Mouse (Mus musculus): ENCODE measurements around the gene Tacr1. TPM values are rescaled to one million over a fixed set of nuclear protein-coding genes. Genes with fewer than 3 reads are reported as not detected.

The Tacr1 gene
- polyA plus RNA-seq, 1 experiment from 2014 or later: 4.8 TPM

GRCm38 (mm10) chr6:82494481-82494880 is 92.3 kb downstream of the Tacr1 start:
- H3K9ac ChIP-seq (replicated peaks; ENCODE audit: low read depth, low read length): no peak overlapping the region
- no peak overlapping the region for H3K27ac ChIP-seq (ENCODE audit: low read length)
- no peaks in the 10 kb centered on the region for H3K9me3 ChIP-seq (ENCODE audit: control insufficient read depth, low read depth, low read length)
- no peaks in the 10 kb centered on the region for H3K4me1 ChIP-seq (ENCODE audit: control insufficient read depth, insufficient read depth, low read length)
- H3K27me3 ChIP-seq (ENCODE audit: control insufficient read depth, insufficient read depth, low read length): no peaks in the 10 kb centered on the region
- H3K36me3 ChIP-seq (ENCODE audit: control insufficient read depth, insufficient read depth, low read length): no peaks in the 10 kb centered on the region
- WGBS: 45% methylated on average over 6 of the region's 6 CpGs
- no peak overlapping the region for H3K4me3 ChIP-seq (ENCODE audit: low read depth, low read length)
- ATAC-seq (ENCODE audit: insufficient number of reproducible peaks, insufficient read depth, low FRiP score, low read depth): no peak
- no peak overlapping the region for H3K4me2 ChIP-seq (replicated peaks; ENCODE audit: low read depth, low read length)

- WGBS: 46% methylated on average over 7 of the region's 7 CpGs
- no peak overlapping the region for H3K27ac ChIP-seq (ENCODE audit: low read length)
- no peak overlapping the region for H3K9ac ChIP-seq (replicated peaks; ENCODE audit: low read depth, low read length)
- H3K36me3 ChIP-seq (ENCODE audit: control insufficient read depth, insufficient read depth, low read length): no peaks in the 10 kb centered on the region
- no peaks in the 10 kb centered on the region for H3K27me3 ChIP-seq (ENCODE audit: control insufficient read depth, insufficient read depth, low read length)
- H3K9me3 ChIP-seq (ENCODE audit: control insufficient read depth, low read depth, low read length): no peaks in the 10 kb centered on the region
- H3K4me1 ChIP-seq (ENCODE audit: control insufficient read depth, insufficient read depth, low read length): no peaks in the 10 kb centered on the region
- no peak for ATAC-seq (ENCODE audit: insufficient number of reproducible peaks, insufficient read depth, low FRiP score, low read depth)
- no peak overlapping the region for H3K4me2 ChIP-seq (replicated peaks; ENCODE audit: low read depth, low read length)
- no peak overlapping the region for H3K4me3 ChIP-seq (ENCODE audit: low read depth, low read length)
Measured at GRCm38 (mm10) chr6:82510843-82511416, 108.8 kb downstream of the Tacr1 start.

- Histone ChIP-seq H3K27ac (ENCODE audit: low read length) (no peak overlapping the region), H3K4me2 (replicated peaks; ENCODE audit: low read depth, low read length) (no peak overlapping the region), H3K4me3 (ENCODE audit: low read depth, low read length) (no peak overlapping the region), H3K27me3 (ENCODE audit: control insufficient read depth, insufficient read depth, low read length) (no peaks in the 10 kb centered on the region), H3K9ac (replicated peaks; ENCODE audit: low read depth, low read length) (no peak overlapping the region), H3K9me3 (ENCODE audit: control insufficient read depth, low read depth, low read length) (no peaks in the 10 kb centered on the region), H3K36me3 (ENCODE audit: control insufficient read depth, insufficient read depth, low read length) (no peaks in the 10 kb centered on the region), H3K4me1 (ENCODE audit: control insufficient read depth, insufficient read depth, low read length) (no peaks in the 10 kb centered on the region)
- ATAC-seq (ENCODE audit: insufficient number of reproducible peaks, insufficient read depth, low FRiP score, low read depth): no peak
- 80% methylated on average over 3 of the region's 3 CpGs for WGBS
Measured at GRCm38 (mm10) chr6:82519626-82520025, 117.5 kb downstream of the Tacr1 start.

- H3K9ac ChIP-seq (replicated peaks; ENCODE audit: low read depth, low read length): no peak overlapping the region
- H3K27ac ChIP-seq (ENCODE audit: low read length): no peak overlapping the region
- no peaks in the 10 kb centered on the region for H3K36me3 ChIP-seq (ENCODE audit: control insufficient read depth, insufficient read depth, low read length)
- WGBS: 93% methylated on average over 5 of the region's 5 CpGs
- H3K4me3 ChIP-seq (ENCODE audit: low read depth, low read length): no peak overlapping the region
- no peaks in the 10 kb centered on the region for H3K27me3 ChIP-seq (ENCODE audit: control insufficient read depth, insufficient read depth, low read length)
- no peak overlapping the region for H3K4me2 ChIP-seq (replicated peaks; ENCODE audit: low read depth, low read length)
- no peaks in the 10 kb centered on the region for H3K9me3 ChIP-seq (ENCODE audit: control insufficient read depth, low read depth, low read length)
- no peak for ATAC-seq (ENCODE audit: insufficient number of reproducible peaks, insufficient read depth, low FRiP score, low read depth)
- no peaks in the 10 kb centered on the region for H3K4me1 ChIP-seq (ENCODE audit: control insufficient read depth, insufficient read depth, low read length)
Measured at GRCm38 (mm10) chr6:82522567-82522966, 120.4 kb downstream of the Tacr1 start.

- no peaks in the 10 kb centered on the region for H3K9me3 ChIP-seq (ENCODE audit: control insufficient read depth, low read depth, low read length)
- no peak overlapping the region for H3K4me3 ChIP-seq (ENCODE audit: low read depth, low read length)
- WGBS: 47% methylated on average over 3 of the region's 3 CpGs
Measured at GRCm38 (mm10) chr6:82525107-82525867, 123.2 kb downstream of the Tacr1 start.

GRCm38 (mm10) chr6:82528631-82529030 is 126.5 kb downstream of the Tacr1 start:
- H3K27me3 ChIP-seq (ENCODE audit: control insufficient read depth, insufficient read depth, low read length): no peaks in the 10 kb centered on the region
- H3K4me2 ChIP-seq (replicated peaks; ENCODE audit: low read depth, low read length): no peak overlapping the region
- 82% methylated on average over 2 of the region's 2 CpGs for WGBS
- no peak overlapping the region for H3K4me3 ChIP-seq (ENCODE audit: low read depth, low read length)
- H3K9me3 ChIP-seq (ENCODE audit: control insufficient read depth, low read depth, low read length): no peaks in the 10 kb centered on the region
- no peaks in the 10 kb centered on the region for H3K4me1 ChIP-seq (ENCODE audit: control insufficient read depth, insufficient read depth, low read length)
- H3K9ac ChIP-seq (replicated peaks; ENCODE audit: low read depth, low read length): no peak overlapping the region
- no peaks in the 10 kb centered on the region for H3K36me3 ChIP-seq (ENCODE audit: control insufficient read depth, insufficient read depth, low read length)
- no peak for ATAC-seq (ENCODE audit: insufficient number of reproducible peaks, insufficient read depth, low FRiP score, low read depth)
- H3K27ac ChIP-seq (ENCODE audit: low read length): no peak overlapping the region

More at GRCm38 (mm10) chr6:82525107-82525867, 123.2 kb downstream of the Tacr1 start:
- Histone ChIP-seq H3K4me2 (replicated peaks; ENCODE audit: low read depth, low read length) (no peak overlapping the region), H3K27me3 (ENCODE audit: control insufficient read depth, insufficient read depth, low read length) (no peaks in the 10 kb centered on the region), H3K4me1 (ENCODE audit: control insufficient read depth, insufficient read depth, low read length) (no peaks in the 10 kb centered on the region), H3K27ac (ENCODE audit: low read length) (no peak overlapping the region), H3K36me3 (ENCODE audit: control insufficient read depth, insufficient read depth, low read length) (no peaks in the 10 kb centered on the region), H3K9ac (replicated peaks; ENCODE audit: low read depth, low read length) (no peak overlapping the region)
- no peak for ATAC-seq (ENCODE audit: insufficient number of reproducible peaks, insufficient read depth, low FRiP score, low read depth)

- no peak overlapping the region for H3K4me3 ChIP-seq (ENCODE audit: low read depth, low read length)
- no peaks in the 10 kb centered on the region for H3K9me3 ChIP-seq (ENCODE audit: control insufficient read depth, low read depth, low read length)
- WGBS: 51% methylated on average over 8 of the region's 8 CpGs
- H3K4me1 ChIP-seq (ENCODE audit: control insufficient read depth, insufficient read depth, low read length): no peaks in the 10 kb centered on the region
- H3K27ac ChIP-seq (ENCODE audit: low read length): no peak overlapping the region
- no peak for ATAC-seq (ENCODE audit: insufficient number of reproducible peaks, insufficient read depth, low FRiP score, low read depth)
- no peaks in the 10 kb centered on the region for H3K27me3 ChIP-seq (ENCODE audit: control insufficient read depth, insufficient read depth, low read length)
- H3K4me2 ChIP-seq (replicated peaks; ENCODE audit: low read depth, low read length): no peak overlapping the region
- no peaks in the 10 kb centered on the region for H3K36me3 ChIP-seq (ENCODE audit: control insufficient read depth, insufficient read depth, low read length)
- H3K9ac ChIP-seq (replicated peaks; ENCODE audit: low read depth, low read length): no peak overlapping the region
Measured at GRCm38 (mm10) chr6:82536641-82537040, 134.5 kb downstream of the Tacr1 start.

GRCm38 (mm10) chr6:82549270-82549669 is 147.1 kb downstream of the Tacr1 start:
- H3K27me3 ChIP-seq (ENCODE audit: control insufficient read depth, insufficient read depth, low read length): no peaks in the 10 kb centered on the region
- H3K36me3 ChIP-seq (ENCODE audit: control insufficient read depth, insufficient read depth, low read length): no peaks in the 10 kb centered on the region
- ATAC-seq (ENCODE audit: insufficient number of reproducible peaks, insufficient read depth, low FRiP score, low read depth): no peak
- no peak overlapping the region for H3K27ac ChIP-seq (ENCODE audit: low read length)
- no peak overlapping the region for H3K4me2 ChIP-seq (replicated peaks; ENCODE audit: low read depth, low read length)
- 35% methylated on average over 3 of the region's 3 CpGs for WGBS
- no peak overlapping the region for H3K9ac ChIP-seq (replicated peaks; ENCODE audit: low read depth, low read length)
- no peak overlapping the region for H3K4me3 ChIP-seq (ENCODE audit: low read depth, low read length)
- H3K4me1 ChIP-seq (ENCODE audit: control insufficient read depth, insufficient read depth, low read length): no peaks in the 10 kb centered on the region
- peaks cover 5% of the 10 kb centered on the region; the same call in 1 of the 2 replicates for H3K9me3 ChIP-seq (ENCODE audit: control insufficient read depth, low read depth, low read length)

Data from stomach, embryonic 14.5 days (tissue).